Mouse (Mus musculus): ENCODE measurements around the gene Gm3005. TPM values are rescaled to one million over a fixed set of nuclear protein-coding genes. Genes with fewer than 3 reads are reported as not detected.

The Gm3005 gene
- 0.75 TPM in 1 of 2 replicates, not detected in the other for polyA plus RNA-seq (2012; rRNA removed; ENCODE audit: low replicate concordance)

DNA sequence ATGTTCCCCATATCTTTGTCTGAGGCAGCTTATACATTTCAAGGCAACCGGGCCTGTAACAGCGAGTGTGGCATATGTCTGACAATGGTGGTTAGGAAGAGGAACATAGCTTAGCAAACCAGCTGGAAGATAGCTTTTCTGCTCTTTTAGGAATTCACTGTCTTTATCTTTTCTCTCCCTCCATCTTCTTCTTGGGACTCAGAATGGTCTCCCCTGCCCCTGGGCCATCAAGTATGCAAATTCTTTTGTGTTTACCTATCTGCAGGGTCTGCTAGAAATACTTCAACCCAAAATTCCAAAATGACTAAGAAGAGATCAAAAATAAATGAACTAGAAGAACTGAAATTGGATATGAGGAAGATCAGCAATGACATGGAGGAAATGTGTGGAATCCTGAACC is at the start of gene Gm3005:
Gene Gm3005, plus strand, starts transcription at position 301 of the 400 bp plus-strand sequence.

GRCm38 (mm10) chr14:3394793-3395192 is 33.1 kb upstream of the Gm3005 start, which contains the start of gene Gm10413:
Gene Gm10413 (plus strand): TSS chr14:3395093.

GRCm38 (mm10) chr14:3412314-3412713 is 15.6 kb upstream of the Gm3005 start, which contains the start of gene Gm10409:
Gene Gm10409 (plus strand): TSS chr14:3412614.

GRCm38 (mm10) chr14:3449079-3449478 is 21.2 kb downstream of the Gm3005 start, which contains the start of gene Gm10408:
Gene Gm10408 (plus strand): TSS chr14:3449379.

DNA sequence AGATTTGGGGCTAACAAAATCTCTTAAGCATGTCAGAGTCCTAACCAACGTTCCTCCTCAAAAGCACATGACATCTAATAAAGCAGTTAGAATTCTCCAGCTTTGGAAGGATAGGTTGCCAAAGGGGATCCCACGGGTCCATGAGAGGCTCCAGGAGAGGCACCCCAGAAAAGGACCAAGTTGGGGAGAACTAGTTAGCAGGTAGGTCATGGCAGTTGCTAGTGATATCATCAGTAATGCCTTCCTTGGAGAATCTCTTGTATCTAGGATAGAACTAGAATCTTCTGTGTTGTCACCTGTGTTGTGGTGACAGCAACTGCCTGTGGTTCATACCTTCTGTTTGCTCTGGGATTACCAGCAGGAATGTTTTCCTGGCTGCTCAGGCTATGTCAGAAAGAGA is 206.3 kb downstream of the Gm3005 start, which contains the start of gene Gm3012:
Gene Gm3012, plus strand, starts transcription at position 301 of the 400 bp plus-strand sequence.

Other genes with a start within 250 kb of the Gm3005 start
- not detected in 2 replicates for gene Gm5795, start 239.8 kb upstream of the Gm3005 start, polyA plus RNA-seq (2012; rRNA removed; ENCODE audit: low replicate concordance)
- gene D830030K20Rik, start 219.6 kb upstream of the Gm3005 start, polyA plus RNA-seq (2012; rRNA removed; ENCODE audit: low replicate concordance), result 0.53 TPM in 1 of 2 replicates, not detected in the other
- gene Gm2956, start 95.5 kb upstream of the Gm3005 start, polyA plus RNA-seq (2012; rRNA removed; ENCODE audit: low replicate concordance), result not detected in 2 replicates
- not detected in 2 replicates for gene Gm10413, start 33.0 kb upstream of the Gm3005 start, polyA plus RNA-seq (2012; rRNA removed; ENCODE audit: low replicate concordance)
- 0.08 TPM in 1 of 2 replicates, not detected in the other for gene Gm10409, start 15.5 kb upstream of the Gm3005 start, polyA plus RNA-seq (2012; rRNA removed; ENCODE audit: low replicate concordance)
- gene Gm10408, start 21.3 kb downstream of the Gm3005 start, polyA plus RNA-seq (2012; rRNA removed; ENCODE audit: low replicate concordance), result not detected in 2 replicates
- not detected in 2 replicates for gene Gm3012, start 206.4 kb downstream of the Gm3005 start, polyA plus RNA-seq (2012; rRNA removed; ENCODE audit: low replicate concordance)
- gene Gm3020, start 223.9 kb downstream of the Gm3005 start, polyA plus RNA-seq (2012; rRNA removed; ENCODE audit: low replicate concordance), result 0.08 TPM in 1 of 2 replicates, not detected in the other